Mouse (Mus musculus): ENCODE measurements at regions not wholly inside any gene's neighbourhood (a gene's known extent, or its start where the extent isn't known, plus 50 kb on each side); places are given as distances from the start of the nearest gene placed in this dataset.

GRCm38 (mm10) chr1:105050584-105051363, 282.4 kb downstream of the Cdh20 start:
- H3K79me3 ChIP-seq (ENCODE audit: low read depth): no peaks in the 10 kb centered on the region
- H3K27me3 ChIP-seq (ENCODE audit: control insufficient read depth, insufficient read depth, insufficient read length): no peaks in the 10 kb centered on the region
- TF ChIP-seq CTCF (IDR thresholded peaks at IDR 0.05; ENCODE audit: control insufficient read depth, insufficient read depth, insufficient read length): no peak
- no peak for TF ChIP-seq MAX (IDR thresholded peaks at IDR 0.05)
- TF ChIP-seq CEBPB (IDR thresholded peaks at IDR 0.05; ENCODE audit: low read depth): no peak
- TF ChIP-seq USF1 (IDR thresholded peaks at IDR 0.05; ENCODE audit: low read depth): no peak
- TF ChIP-seq MYOD1 (IDR thresholded peaks at IDR 0.05; ENCODE audit: control insufficient read depth, insufficient read length, low read depth): no peak
- no peak for TF ChIP-seq FOSL1 (IDR thresholded peaks at IDR 0.05; ENCODE audit: insufficient read depth, low read length, poor library complexity, severe bottlenecking)
- TF ChIP-seq MYOG (IDR thresholded peaks at IDR 0.05; ENCODE audit: control insufficient read depth, extremely low read depth, insufficient read length): no peak
- no peak overlapping the region for H3ac ChIP-seq (ENCODE audit: control insufficient read depth, insufficient read length, low read depth)
- no peaks in the 10 kb centered on the region for H3K79me2 ChIP-seq (ENCODE audit: control insufficient read depth, insufficient read depth)
- H3K36me3 ChIP-seq (ENCODE audit: control insufficient read depth, insufficient read depth): no peaks in the 10 kb centered on the region
- H3K4me3 ChIP-seq (ENCODE audit: insufficient read depth, poor library complexity, severe bottlenecking): no peak overlapping the region
